Mouse (Mus musculus) kidney, embryonic 15.5 days (tissue): ENCODE measurements around the gene Cmss1. TPM values are rescaled to one million over a fixed set of nuclear protein-coding genes. Genes with fewer than 3 reads are reported as not detected.

Experiments used
- ATAC-seq: fragments of 200-750 bp; cut with Nextera tagmentation; replicated peaks from 2 replicates; pipeline ENCODE4 v1.8.0; 2017; ENCODE audit warnings: moderate TSS enrichment; ENCODE audit not compliant: low FRiP score
- H3K27ac ChIP-seq: fragments of 300-500 bp; sonication (generic); 2 replicates; pipeline ENCODE4 v1.5.1; 2015; ENCODE audit warnings: mild to moderate bottlenecking, inconsistent platforms
- H3K27me3 ChIP-seq: fragments of 300-500 bp; sonication (generic); 2 replicates; pipeline ENCODE4 v1.6.1; 2015; ENCODE audit warnings: inconsistent platforms
- H3K36me3 ChIP-seq: fragments of 300-500 bp; sonication (generic); 2 replicates; pipeline ENCODE4 v1.6.1; 2015; ENCODE audit warnings: inconsistent platforms
- H3K4me1 ChIP-seq: fragments of 300-500 bp; sonication (generic); 2 replicates; pipeline ENCODE4 v1.6.1; 2015; ENCODE audit warnings: inconsistent platforms
- H3K4me2 ChIP-seq: fragments of 300-500 bp; sonication (generic); 2 replicates; pipeline ENCODE4 v1.6.1; 2015; ENCODE audit warnings: moderate library complexity, mild to moderate bottlenecking, inconsistent platforms
- H3K4me3 ChIP-seq: fragments of 300-500 bp; sonication (generic); replicated peaks from 2 replicates; pipeline ENCODE4 v1.5.1; 2015; ENCODE audit warnings: mild to moderate bottlenecking, inconsistent platforms
- H3K9ac ChIP-seq: fragments of 300-500 bp; sonication (generic); 2 replicates; pipeline ENCODE4 v1.6.1; 2015; ENCODE audit warnings: mild to moderate bottlenecking, inconsistent platforms
- H3K9me3 ChIP-seq: fragments of 300-500 bp; sonication (generic); replicated peaks from 2 replicates; pipeline ENCODE4 v1.6.1; 2016; ENCODE audit warnings: inconsistent platforms
- WGBS: fragments of 180-500 bp; shearing (Covaris S2); methylation state at CpG from one replicate; pipeline ENCODE4 v1.1.7; 2015; ENCODE audit warnings: mixed read lengths; 5-methylcytosine and 5-hydroxymethylcytosine counted together
- polyA plus RNA-seq: library from polyadenylated mRNA; unstranded; fragments of >200 nt; fragmentation: Nextera tagmentation; extraction: Ambion mirVana; gene quantifications from 2 replicates; pipeline ENCODE4 v1.2.1, GENCODE M21; 2015

The Cmss1 gene
- polyA plus RNA-seq, 1 experiment from 2014 or later, result 60.8 TPM

DNA sequence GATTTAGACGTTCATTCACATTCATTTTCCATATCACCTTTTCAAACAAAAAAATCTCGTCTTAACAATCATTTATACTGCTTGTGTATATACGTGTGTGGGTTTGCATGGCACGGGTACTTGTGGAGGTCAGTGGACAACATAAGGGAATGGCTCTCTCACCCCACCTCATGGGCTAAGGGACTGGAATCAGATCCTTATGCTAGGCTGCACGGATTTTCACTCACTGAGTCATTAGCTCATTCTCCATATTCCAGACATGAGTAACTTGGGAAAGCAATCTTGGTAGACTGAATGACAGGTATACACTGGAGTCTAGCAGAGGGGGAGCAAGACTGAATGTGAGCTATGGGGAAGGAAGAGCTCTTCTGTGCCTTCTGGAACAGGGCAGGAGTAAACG lies 173.0 kb downstream of the Cmss1 start:
- H3K4me2 ChIP-seq, result no peak overlapping the region
- no peak for ATAC-seq
- WGBS, result 88% methylated on average over 6 of the region's 6 CpGs

DNA sequence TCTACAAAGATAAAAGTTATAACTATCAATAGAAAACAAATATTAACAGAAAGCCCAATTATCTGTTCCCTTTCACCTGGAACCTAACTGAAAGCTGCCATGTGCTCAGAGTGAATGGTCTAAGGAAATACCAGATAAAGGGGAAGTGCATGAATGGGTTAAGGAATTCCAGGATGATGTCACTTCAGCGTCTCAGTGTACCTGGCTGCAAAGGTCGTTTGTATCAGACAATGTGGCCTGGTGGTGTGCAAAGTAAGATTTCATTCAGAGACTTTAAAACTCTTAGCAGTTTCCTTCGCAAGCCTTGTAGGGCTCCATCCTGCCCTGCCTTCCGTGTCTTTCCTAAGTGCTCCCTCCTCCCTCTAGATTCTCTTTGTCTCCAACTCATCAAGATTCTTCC lies 173.5 kb downstream of the Cmss1 start:
- Histone ChIP-seq H3K4me1 (peaks cover 19% of the 10 kb centered on the region), H3K27ac (no peak overlapping the region), H3K4me2 (no peak overlapping the region), H3K36me3 (no peaks in the 10 kb centered on the region), H3K9me3 (no peaks in the 10 kb centered on the region), H3K4me3 (no peak overlapping the region), H3K27me3 (no peaks in the 10 kb centered on the region), H3K9ac (no peak overlapping the region)
- WGBS, result 69% methylated on average over 4 of the region's 4 CpGs
- ATAC-seq, result no peak

More for the DNA sequence above, 173.0 kb downstream of the Cmss1 start:
- no peak overlapping the region for H3K4me3 ChIP-seq
- H3K4me1 ChIP-seq, result peaks cover 21% of the 10 kb centered on the region
- no peak overlapping the region for H3K9ac ChIP-seq
- no peaks in the 10 kb centered on the region for H3K27me3 ChIP-seq
- no peaks in the 10 kb centered on the region for H3K9me3 ChIP-seq
- no peak overlapping the region for H3K27ac ChIP-seq
- H3K36me3 ChIP-seq, result no peaks in the 10 kb centered on the region

DNA sequence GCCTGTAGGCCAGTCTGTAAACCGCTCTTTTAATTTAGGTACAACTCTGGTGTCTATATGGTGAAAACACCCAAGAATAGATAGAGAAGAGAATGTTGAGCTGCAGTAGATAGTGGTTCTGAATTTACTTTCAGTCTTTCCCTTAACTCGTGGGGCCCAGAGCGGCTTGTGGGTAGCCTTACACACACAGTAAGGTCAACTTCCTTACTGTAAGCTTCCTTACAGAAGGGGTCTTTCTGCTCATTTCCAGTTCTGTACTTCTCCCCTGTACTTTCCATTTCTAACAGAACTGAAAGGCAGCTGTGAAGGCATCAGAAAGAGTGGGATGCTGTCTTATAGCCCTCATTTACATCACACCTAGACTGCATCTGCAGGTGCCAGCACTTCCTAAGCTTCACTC lies 175.4 kb downstream of the Cmss1 start:
- 93% methylated on average over 3 of the region's 3 CpGs for WGBS
- ATAC-seq, result no peak
- Histone ChIP-seq H3K4me2 (no peak overlapping the region), H3K4me1 (peaks cover 24% of the 10 kb centered on the region), H3K9me3 (no peaks in the 10 kb centered on the region), H3K36me3 (no peaks in the 10 kb centered on the region), H3K27me3 (no peaks in the 10 kb centered on the region), H3K9ac (no peak overlapping the region), H3K27ac (no peak overlapping the region), H3K4me3 (no peak overlapping the region)

DNA sequence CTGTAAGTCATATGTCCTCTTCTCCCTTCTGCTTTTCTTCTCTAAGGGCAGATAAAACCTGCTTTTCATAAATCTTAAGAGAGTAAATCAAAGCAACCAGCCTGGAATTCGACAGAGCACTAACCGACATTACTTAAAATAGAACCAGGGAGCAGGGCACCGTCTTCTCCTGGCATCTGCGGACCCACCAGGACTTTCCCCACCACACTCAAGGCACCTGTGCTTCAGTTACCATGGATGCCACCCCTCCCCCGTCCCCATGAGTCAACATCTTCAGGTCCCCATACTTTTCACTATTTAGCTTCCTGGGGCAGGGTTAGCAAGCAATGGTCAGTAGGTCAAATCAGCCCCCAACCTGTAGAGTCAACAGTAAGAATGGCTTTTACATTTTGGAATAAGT lies 177.7 kb downstream of the Cmss1 start:
- H3K9ac ChIP-seq, result no peak overlapping the region
- 75% methylated on average over 5 of the region's 5 CpGs for WGBS
- no peaks in the 10 kb centered on the region for H3K36me3 ChIP-seq
- H3K4me1 ChIP-seq, result peaks cover 18% of the 10 kb centered on the region
- ATAC-seq, result no peak
- H3K9me3 ChIP-seq, result no peaks in the 10 kb centered on the region
- no peak overlapping the region for H3K4me3 ChIP-seq
- H3K27ac ChIP-seq, result no peak overlapping the region
- H3K27me3 ChIP-seq, result no peaks in the 10 kb centered on the region
- H3K4me2 ChIP-seq, result no peak overlapping the region

DNA sequence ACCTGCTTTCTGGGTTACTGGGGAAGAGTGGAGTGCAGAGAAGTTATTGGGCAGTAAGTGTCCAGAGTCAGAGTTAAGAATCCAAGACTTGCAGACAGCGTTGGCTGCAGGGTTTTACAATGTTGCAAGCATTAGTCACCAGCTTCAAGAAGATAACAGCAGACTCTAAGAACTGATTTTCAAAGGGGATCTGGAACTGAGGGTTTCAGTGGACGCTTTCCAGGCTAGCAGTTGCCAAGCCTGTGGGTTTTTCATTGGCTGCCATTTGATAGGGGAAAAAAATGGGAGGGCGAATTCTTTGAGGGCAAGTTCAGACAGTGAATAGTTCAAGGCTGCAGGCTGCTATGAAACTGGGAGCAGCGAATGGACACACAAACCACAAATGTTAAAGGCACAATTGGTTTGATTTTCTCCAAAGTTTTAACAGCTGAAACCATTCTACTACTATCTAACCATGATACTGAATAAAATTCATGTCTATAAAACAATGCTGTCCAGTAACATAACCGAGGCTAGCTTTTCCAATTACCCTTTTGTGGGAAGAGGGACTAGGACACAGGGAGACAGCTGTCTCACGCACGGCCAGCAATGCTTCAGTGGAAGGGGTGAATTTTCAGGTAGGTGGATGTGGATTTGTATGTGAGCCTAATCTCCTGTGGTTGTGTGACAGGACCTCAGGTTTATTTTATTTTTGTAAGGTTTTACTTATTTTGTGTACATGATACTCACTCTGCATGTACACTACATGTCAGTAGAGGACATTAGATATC lies 179.0 kb downstream of the Cmss1 start:
- no peaks in the 10 kb centered on the region for H3K9me3 ChIP-seq
- WGBS, result 74% methylated on average over 7 of the region's 7 CpGs
- H3K27me3 ChIP-seq, result no peaks in the 10 kb centered on the region
- no peaks in the 10 kb centered on the region for H3K36me3 ChIP-seq
- no peak for ATAC-seq
- 0 out of 2 replicates have a peak overlapping the region, but pooled peaks have one; percentile 8 for H3K27ac ChIP-seq
- no peak overlapping the region for H3K4me2 ChIP-seq
- peaks cover 25% of the 10 kb centered on the region for H3K4me1 ChIP-seq
- H3K9ac ChIP-seq, result no peak overlapping the region
- H3K4me3 ChIP-seq, result no peak overlapping the region

DNA sequence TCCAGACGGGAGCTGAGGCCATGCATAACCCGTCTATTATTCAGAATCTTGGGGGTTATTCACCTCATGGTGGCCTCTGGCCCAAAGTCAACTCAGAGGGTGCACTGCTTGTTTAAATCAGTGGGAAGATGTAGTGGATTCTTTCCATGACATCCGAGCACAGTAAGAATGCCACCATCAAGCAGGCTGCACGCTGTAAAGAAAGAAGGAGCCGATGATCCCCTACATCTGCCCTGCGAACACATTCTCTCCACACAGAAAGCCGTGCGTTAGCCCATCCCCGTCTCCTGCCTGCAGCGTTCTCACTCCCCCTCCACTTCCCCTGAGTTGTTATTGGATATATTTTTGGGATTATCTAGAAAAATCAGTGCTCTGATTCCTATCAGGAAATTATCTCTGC lies 180.0 kb downstream of the Cmss1 start:
- H3K4me2 ChIP-seq, result no peak overlapping the region
- H3K4me3 ChIP-seq, result no peak overlapping the region
- H3K36me3 ChIP-seq, result no peaks in the 10 kb centered on the region
- no peak for ATAC-seq
- H3K9ac ChIP-seq, result no peak overlapping the region
- H3K27ac ChIP-seq, result no peak overlapping the region
- no peaks in the 10 kb centered on the region for H3K9me3 ChIP-seq
- H3K4me1 ChIP-seq, result peaks cover 32% of the 10 kb centered on the region
- H3K27me3 ChIP-seq, result no peaks in the 10 kb centered on the region
- 62% methylated on average over 10 of the region's 10 CpGs for WGBS

DNA sequence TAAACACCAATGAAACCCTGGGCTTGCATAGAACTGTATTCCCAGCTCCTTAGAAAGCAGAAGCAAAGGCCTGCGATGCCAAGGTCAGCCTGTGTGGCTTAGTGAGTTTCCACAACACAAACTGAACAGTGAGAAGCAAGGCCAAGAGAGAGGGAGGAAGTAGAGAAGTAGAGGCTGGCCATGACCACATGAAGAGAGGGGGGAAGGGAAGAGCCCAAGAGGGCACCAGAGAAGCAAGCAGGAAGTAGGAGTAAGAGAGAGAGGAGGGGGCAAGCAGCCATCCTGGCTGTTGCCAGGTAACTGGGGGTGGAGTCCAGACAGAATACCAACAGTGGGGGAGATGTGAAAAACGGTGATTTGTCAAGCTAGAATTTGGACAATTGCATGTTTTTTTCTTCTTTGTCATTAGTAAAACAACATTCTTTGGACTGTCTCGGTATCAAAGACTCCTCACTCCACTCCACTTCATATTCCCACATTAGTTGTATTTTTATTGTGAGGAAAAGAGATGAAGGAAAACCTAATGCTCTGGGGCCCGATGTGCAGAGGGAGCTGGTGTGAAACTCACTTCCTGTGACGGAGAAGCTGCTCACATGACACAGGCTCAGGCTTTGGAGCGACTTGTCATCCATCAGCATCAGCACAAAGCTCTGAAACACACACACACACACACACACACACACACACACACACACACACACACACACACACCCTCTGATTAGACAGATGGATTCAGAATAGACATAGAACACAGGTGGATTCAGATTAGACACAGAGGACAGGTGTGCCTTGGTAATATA lies 183.5 kb downstream of the Cmss1 start:
- Histone ChIP-seq H3K9ac (no peak overlapping the region), H3K4me2 (no peak overlapping the region), H3K27me3 (no peaks in the 10 kb centered on the region), H3K4me1 (peaks cover 46% of the 10 kb centered on the region), H3K36me3 (no peaks in the 10 kb centered on the region), H3K27ac (peak overlapping the region; percentile 68), H3K4me3 (no peak overlapping the region), H3K9me3 (no peaks in the 10 kb centered on the region)
- WGBS, result 50% methylated on average over 6 of the region's 6 CpGs
- peak; percentile 69 for ATAC-seq

DNA sequence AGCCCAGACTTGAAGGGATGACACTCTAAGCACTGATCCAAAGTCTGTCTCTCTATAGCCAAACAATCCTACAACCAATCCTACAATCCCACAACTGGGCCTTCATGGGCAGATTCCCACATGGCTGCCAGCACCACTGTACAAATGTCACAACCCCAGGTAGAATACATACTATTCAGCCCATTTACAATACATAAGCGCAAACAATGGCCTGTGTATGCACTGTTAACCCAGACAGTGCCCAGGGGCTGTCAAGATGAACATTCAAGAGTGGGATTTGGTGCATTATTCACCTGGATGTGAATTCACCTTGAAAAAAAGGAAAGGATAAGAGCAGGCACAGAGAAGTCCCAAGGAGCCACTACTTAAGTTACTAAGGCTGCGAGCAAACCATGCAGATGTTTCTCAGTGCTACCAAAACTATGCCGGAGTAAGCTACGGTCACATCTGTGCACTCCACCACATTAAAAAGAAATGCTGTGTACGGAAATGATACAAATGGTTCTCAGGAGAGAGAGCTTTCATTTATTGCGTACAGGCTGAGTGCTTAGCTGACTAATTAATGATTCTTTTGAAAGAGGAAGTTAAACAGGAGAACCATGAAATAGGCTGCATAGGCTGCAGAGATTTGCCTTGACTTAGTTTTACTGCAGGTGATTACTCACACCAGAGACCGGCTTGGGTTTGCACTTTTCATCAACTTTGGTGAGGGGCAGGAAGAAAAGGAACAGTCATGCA lies 184.8 kb downstream of the Cmss1 start:
- Histone ChIP-seq H3K27me3 (no peaks in the 10 kb centered on the region), H3K36me3 (no peaks in the 10 kb centered on the region), H3K4me3 (no peak overlapping the region), H3K9me3 (no peaks in the 10 kb centered on the region), H3K4me1 (peaks cover 35% of the 10 kb centered on the region), H3K4me2 (no peak overlapping the region), H3K9ac (no peak overlapping the region), H3K27ac (peak overlapping the region; percentile 68)
- WGBS, result 51% methylated on average over 7 of the region's 7 CpGs
- ATAC-seq, result 0 out of 2 replicates have a peak, but pooled peaks have one; percentile 33

DNA sequence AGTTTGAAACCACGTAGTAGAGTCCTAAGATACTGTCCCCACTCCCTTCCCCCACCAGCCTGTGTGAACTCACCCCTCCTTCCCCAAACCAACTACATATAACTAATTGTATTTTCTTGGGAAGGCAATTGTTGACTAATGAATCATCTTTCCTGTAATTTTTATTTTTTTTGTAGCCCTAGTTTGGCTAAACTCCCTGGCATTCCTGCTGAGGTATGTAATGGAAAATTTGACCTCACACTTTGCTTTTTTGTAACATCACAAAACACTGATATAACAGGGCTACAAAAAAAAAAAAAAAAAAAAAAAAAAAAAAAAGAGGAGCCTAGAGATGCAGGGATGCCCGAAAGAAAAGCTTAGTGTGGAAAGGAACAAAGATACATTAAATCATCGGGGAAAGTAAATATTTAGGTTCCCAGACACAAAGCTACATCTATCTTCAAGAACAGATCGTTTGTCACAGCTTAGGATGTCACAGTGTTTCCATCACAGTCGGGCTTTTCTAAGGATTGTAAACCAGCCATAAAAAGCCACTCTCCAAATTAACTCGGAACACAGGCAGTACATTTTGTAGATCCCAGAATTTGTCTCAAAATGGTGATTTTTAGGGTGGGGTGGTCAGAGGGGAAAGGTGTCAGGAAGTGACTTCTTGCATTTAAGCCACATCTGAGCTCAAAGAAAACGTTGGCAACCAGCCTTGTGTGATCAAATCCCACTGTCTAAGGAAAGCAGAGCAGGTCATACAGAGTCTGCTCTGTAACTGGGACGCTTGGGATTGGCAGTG lies 185.7 kb downstream of the Cmss1 start:
- no peaks in the 10 kb centered on the region for H3K27me3 ChIP-seq
- peak overlapping the region; percentile 68 for H3K27ac ChIP-seq
- H3K4me3 ChIP-seq, result no peak overlapping the region
- no peak overlapping the region for H3K9ac ChIP-seq
- no peak overlapping the region for H3K4me2 ChIP-seq
- no peaks in the 10 kb centered on the region for H3K36me3 ChIP-seq
- H3K4me1 ChIP-seq, result peaks cover 34% of the 10 kb centered on the region
- WGBS, result 16% methylated on average over 8 of the region's 8 CpGs
- ATAC-seq, result no peak
- no peaks in the 10 kb centered on the region for H3K9me3 ChIP-seq

DNA sequence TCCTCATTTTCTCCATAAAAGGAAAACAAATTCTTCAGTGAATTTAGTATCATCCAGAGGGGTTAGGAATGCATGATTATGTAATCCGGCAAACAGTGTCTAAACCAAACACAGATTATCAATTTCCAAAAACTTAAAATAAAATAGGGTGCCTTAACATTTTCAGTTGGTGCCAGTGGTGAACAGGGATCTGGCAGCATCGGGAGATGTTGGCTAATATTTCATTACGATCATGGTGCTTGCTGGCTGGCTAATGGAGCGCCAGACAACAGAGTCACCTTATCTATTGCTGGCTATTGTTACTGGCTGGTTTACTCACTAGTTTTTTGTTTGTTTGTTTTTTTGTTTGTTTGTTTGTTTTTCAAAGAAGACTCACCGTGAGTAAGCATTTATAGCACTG lies 186.8 kb downstream of the Cmss1 start:
- Histone ChIP-seq H3K4me3 (no peak overlapping the region), H3K36me3 (no peaks in the 10 kb centered on the region), H3K9me3 (no peaks in the 10 kb centered on the region), H3K9ac (no peak overlapping the region), H3K27me3 (no peaks in the 10 kb centered on the region), H3K27ac (no peak overlapping the region), H3K4me2 (no peak overlapping the region), H3K4me1 (peaks cover 34% of the 10 kb centered on the region)
- ATAC-seq, result no peak
- WGBS, result 87% methylated on average over 5 of the region's 5 CpGs

DNA sequence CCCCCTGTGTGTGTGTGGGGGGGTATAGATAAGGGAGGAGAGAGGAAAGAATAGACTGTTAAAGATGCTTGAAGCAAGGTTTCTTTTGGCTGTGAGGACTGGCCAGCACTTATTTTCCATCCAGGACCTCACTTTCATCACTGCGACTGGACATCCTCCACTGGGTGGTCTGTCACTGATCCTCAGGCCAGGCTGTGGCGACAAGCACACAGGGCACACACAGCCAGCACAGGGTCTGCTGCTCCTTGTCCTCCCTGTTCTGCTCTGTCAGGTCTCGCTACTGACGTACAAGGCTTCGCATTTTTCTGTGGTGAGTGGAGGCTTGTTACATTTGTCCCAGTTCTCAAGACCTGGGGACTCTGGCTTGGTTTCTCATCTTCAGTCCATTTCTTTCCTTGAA lies 187.3 kb downstream of the Cmss1 start:
- Histone ChIP-seq H3K4me3 (no peak overlapping the region), H3K9me3 (no peaks in the 10 kb centered on the region), H3K4me2 (no peak overlapping the region), H3K36me3 (no peaks in the 10 kb centered on the region), H3K4me1 (peaks cover 34% of the 10 kb centered on the region), H3K27ac (0 out of 2 replicates have a peak overlapping the region, but pooled peaks have one; percentile 13), H3K27me3 (no peaks in the 10 kb centered on the region), H3K9ac (no peak overlapping the region)
- WGBS, result 33% methylated on average over 5 of the region's 5 CpGs
- ATAC-seq, result peak; percentile 61; the same call in 1 of the 2 replicates
